Mouse (Mus musculus): ENCODE measurements at regions not wholly inside any gene's neighbourhood (a gene's known extent, or its start where the extent isn't known, plus 50 kb on each side); places are given as distances from the start of the nearest gene placed in this dataset.

DNA sequence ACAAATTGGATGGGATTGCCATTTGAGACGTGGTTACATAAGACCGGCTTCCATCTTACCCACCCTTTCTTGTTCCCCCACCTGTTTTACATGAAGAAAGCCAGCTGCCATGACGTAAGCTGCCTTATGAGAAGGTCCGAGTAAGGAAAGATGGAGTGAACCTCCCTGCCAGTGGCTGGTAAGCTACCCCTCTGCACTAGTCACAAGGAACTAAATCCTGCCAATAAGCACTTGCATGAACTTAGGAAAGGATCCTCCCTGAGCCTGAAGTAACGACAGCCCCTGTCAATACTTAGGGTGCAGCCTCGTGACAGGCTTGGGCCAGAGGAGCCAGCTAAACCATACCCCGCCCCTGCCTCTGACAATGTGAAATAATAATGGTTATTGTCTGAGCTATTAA is 62.8 kb upstream of the Gm47985 start:
- DNase-seq (ENCODE audit: low spot score), result no peak

DNA sequence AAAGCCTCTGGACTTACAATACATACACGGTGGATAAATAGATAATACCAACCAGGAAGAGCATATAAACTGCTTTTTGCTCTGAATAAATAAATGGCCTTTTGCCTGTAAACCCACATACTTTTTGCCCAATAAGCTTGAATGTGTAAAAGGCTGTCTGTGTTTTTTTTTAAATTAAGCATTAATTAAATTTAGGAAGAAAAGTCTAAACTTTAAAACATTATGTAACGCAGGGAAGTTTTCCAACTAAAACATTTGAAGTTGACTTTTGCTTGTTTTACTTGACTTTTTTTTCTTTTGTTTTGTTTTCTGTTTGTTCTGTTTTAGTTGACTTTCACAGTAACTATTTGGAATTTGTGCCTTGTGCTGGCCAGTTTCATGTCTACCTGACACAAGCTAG is 60.7 kb upstream of the Gm47985 start:
- no peak for DNase-seq (ENCODE audit: low spot score)

DNA sequence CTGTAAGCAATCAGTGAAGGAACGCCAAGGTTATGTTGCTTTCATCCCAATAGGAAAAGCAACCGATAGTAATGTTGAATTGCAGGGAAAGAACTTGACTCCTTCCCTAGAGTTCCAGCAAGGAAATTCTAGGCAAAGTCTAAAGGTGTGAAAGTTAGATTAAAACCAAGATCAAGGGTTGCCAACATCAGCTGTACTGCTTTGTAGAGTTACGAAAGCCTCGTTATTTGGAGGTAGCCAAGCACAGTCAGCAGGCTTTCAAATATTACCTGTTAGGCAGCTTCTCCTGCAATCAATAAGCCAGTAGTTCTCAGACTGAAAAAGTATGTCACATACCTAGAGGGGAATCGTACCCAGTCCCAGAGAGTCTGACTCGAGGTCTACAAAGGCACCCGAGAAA is 58.4 kb upstream of the Gm47985 start:
- DNase-seq (ENCODE audit: low spot score), result no peak

DNA sequence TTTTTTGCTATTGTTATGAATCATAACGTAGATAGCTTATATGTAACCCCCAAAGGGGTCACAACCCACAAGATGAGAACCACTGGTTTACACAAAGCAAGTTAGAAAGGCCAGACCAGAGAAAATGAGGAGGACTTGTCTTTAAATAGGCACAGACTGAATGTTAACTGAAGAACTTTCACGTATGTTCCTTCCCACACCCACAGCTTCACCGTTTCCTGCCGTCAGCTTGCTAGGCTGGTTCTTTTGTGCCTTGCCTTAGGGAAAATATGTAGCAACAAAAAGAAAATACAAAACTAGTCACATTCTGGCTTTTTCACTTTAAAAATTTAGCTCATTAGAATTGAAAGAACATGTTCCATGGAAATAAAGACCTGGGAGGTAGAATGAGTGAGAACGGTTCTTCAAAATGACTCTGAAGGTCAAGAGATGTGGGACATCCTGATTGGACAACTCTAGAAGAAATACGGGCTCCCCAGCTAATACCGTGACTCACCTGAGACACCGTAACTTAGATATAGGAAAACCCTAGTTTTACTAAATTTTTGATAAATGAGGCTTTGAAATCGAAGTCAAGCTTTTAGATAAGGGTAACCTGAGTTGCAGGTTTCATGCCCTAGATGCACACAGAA is 57.2 kb upstream of the Gm47985 start:
- no peak for DNase-seq (ENCODE audit: low spot score)

DNA sequence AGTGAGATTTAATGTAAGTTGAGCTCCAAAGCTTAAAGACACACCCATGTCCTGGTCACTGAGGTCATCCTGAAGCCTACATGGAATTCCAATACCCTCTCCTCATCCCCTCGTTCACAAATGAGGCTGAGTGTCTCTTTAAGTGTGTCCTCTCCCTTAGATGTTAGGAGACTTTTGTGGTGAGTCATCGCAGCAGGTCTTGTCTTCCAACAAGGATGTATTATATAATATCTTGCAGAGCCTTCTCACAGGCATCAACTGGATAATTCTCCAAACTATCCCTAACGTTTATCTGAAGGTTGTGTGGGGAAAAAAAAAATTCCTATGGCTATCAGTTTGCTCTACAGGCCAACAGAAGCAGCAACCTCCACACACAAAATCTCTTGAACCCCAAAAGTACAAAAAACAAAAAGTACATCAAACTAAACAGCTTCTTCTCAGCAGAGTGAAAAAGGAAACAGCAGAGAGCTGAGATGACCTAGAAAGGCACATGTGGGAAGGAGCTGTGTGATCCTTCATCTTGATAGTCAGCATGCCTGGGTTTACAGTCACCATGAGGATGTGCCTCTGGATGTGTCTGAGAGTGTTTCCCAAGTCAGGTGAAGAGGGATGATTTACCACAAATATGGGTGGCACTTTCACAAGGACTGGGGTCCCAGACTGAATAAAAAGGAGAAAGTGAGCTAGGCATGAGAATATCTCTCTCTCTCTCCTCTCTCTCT is 56.4 kb upstream of the Gm47985 start:
- no peak for DNase-seq (ENCODE audit: low spot score)

DNA sequence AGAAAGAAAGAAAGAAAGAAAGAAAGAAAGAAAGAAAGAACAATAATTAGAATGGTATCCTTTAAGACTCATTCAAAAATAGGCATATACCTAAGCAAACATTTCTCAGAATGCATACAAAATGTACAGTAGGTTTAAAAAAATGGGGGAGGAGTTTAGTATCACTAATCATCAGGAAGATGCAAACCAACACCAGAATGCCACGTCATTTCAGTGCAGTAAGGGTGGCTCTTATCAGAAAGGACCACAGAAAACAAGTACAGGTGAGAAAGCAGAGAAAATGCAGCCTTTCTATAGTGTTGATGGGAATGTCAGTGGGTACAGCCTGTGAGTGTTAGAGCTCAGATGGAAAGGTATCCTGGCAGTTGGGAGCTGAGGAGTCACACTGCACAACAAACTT is 55.6 kb upstream of the Gm47985 start:
- DNase-seq (ENCODE audit: low spot score), result no peak

DNA sequence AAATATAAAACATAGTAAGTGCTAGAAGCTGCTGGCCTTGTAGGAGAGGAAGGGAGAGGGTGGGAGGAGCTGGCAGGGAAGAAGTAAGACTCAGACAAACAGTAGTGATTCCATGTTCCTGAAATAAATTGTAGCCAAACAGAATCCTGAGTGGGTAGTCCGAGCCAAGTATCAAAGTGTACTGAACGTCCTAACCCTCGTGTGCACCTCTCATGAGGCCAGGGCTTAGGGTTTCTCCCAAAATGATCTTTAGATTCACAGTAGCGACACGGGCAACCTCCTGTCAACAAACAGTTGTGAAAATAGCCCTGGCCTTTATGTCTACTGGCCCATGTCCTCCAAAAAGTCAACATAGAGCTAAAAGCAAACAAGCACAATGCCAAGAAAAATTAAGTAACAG is 54.3 kb upstream of the Gm47985 start:
- peak; percentile 69 for DNase-seq (ENCODE audit: low spot score)

DNA sequence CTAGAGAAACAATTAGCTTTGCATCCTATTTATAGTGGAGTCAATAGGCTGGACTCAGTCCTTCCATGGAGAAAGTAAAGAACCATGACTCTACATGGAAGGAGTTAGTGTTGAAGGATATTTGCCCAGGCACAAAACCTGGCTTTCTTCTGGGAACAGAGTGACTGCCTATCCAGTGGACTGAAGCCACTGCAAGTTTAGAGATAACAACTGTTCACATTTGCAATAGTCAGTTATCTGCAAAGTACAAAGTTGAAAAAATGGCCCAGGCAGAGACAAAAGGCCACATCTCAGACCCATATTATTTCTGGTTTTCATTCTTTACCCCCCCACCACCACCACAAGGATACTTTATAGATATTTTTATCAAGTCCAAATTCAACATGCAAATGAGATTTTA is 53.4 kb upstream of the Gm47985 start:
- DNase-seq (ENCODE audit: low spot score), result no peak

DNA sequence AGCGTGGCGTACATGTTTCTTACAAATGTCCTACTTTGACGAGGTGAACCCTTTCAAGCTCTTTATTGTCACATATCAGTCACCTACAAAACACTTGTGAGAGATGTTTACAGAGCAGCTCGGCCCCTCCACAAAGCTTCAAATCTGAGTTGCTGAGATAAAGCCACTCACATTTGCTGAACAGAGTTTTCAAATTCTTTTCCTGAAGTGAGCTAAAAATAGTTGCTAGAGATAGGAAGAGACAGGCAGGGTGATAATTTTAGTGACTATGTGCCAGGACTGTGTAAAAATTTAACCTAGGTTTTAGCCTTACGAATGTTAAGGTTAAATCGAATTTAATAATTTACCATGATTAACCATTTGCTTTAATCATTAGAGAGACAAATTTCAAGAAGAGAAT is 52.3 kb upstream of the Gm47985 start:
- DNase-seq (ENCODE audit: low spot score), result no peak

DNA sequence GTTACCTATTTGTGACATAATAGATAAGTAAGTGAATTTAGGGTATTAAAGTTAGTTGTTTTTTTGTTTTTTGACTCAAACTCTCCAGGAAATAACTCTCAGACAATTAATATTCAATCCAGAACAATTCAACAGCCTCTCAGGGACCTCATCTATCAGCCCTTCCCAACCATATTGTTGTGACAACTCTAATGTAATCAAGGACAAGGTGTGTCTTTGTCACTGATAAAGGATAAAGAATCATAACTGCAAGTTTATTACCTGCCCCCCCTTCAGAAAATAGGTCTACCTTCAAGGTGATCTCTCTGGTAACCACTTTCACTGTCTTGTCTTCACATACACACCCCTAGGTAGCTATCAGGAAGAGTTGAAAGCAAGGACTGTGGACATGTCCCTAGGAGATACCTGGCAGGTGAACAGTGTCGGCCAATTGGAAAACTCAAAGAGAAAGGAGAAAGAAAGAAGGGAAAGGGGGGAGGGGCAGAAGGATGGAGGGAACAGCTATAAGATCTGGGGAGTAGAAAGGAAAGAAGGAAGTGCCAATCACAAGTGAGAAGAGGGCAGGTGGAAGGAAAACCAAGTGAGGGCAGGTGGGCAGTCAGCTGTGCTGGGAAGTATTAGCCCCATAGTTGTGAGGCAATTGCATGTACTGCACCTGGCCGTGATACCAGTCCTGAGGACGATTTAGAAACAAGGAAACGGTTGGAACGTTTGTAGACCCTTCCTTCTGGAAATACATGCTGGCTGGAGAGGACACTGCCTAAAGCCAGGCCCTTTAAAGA is 51.3 kb upstream of the Gm47985 start:
- DNase-seq (ENCODE audit: low spot score), result no peak

DNA sequence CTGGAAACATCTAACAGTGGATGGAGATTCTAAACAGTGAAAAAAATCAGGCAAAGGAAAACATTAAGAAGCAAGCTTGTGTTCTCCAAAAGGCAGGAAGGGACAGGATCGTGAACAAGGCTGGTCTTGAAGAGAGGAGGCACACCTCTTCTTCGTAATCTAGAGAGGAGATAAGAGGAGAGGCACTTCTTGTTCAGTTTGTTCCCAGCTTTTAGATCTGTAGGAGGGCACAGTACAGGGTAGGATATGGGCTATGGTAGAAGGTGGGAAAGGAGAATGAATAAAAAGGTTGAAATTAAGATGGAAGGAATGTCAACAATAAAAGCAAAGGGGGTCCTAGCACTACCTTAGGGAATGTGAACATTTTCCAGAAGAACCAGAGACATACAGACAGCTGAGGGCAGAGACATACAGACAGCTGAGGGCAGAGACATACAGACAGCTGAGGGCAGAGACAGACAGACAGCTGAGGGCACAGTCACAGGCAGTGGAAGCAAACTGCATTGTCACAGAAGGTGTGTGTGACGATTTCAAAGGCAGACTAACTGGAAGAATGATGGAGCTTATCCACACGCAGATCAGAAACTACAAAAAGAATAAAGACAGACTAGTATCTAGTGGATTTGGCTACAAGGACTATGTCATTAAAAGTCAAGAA is 50.6 kb upstream of the Gm47985 start:
- DNase-seq (ENCODE audit: low spot score), result no peak
